Mouse (Mus musculus) lung, embryonic 16.5 days (tissue): Measurements from ENCODE around the gene Tjp3. TPM values are rescaled to one million over a fixed set of nuclear protein-coding genes. Genes with fewer than 3 reads are reported as not detected.
"Not testable (repeated sequence)": the region's sequence is repeated elsewhere in the genome, so short reads cannot be mapped to it uniquely, and the experiment has no call there.

Source experiments
- ATAC-seq: fragments of 200-750 bp; cut with Nextera tagmentation; 2 replicates; pipeline ENCODE4 v1.8.0; 2017; ENCODE audit warnings: low read depth, mild to moderate bottlenecking, moderate library complexity
- H3K27ac ChIP-seq: fragments of 300-500 bp; sonication (generic); 2 replicates; pipeline ENCODE4 v1.5.1; 2014; ENCODE audit warnings: mild to moderate bottlenecking, control low read depth, low read length
- H3K27me3 ChIP-seq: fragments of 300-500 bp; sonication (generic); 2 replicates; pipeline ENCODE4 v1.6.1; 2014; ENCODE audit warnings: low read depth, low read length, mixed read lengths; ENCODE audit not compliant: control insufficient read depth, insufficient read depth
- H3K36me3 ChIP-seq: fragments of 300-500 bp; sonication (generic); 2 replicates; pipeline ENCODE4 v1.6.1; 2014; ENCODE audit warnings: low read length; ENCODE audit not compliant: control insufficient read depth, insufficient read depth
- H3K4me1 ChIP-seq: fragments of 300-500 bp; sonication (generic); replicated peaks from 2 replicates; pipeline ENCODE4 v1.6.1; 2014; ENCODE audit warnings: low read length, mixed read lengths; ENCODE audit not compliant: control insufficient read depth, insufficient read depth
- H3K4me2 ChIP-seq: fragments of 300-500 bp; sonication (generic); 2 replicates; pipeline ENCODE4 v1.6.1; 2014; ENCODE audit warnings: low read depth, low read length, control low read depth
- H3K4me3 ChIP-seq: fragments of 300-500 bp; sonication (generic); 2 replicates; pipeline ENCODE4 v1.5.1; 2014; ENCODE audit warnings: mild to moderate bottlenecking, low read length, control low read depth
- H3K9ac ChIP-seq: fragments of 300-500 bp; sonication (generic); 2 replicates; pipeline ENCODE4 v1.6.1; 2014; ENCODE audit warnings: low read length, control low read depth
- H3K9me3 ChIP-seq: fragments of 300-500 bp; sonication (generic); 2 replicates; pipeline ENCODE4 v1.6.1; 2016; ENCODE audit warnings: low read length; ENCODE audit not compliant: control insufficient read depth
- WGBS: fragments of 180-500 bp; shearing (Covaris S2); extraction: QIAGEN DNeasy Blood & Tissue Kit; methylation state at CpG from one replicate; pipeline ENCODE4 v1.1.7; 2014; 5-methylcytosine and 5-hydroxymethylcytosine counted together
- microRNA-seq: library from miRNA; unstranded; fragments of <30 nt; microRNA quantifications from one replicate; pipeline ENCODE4, GENCODE M21; 2016
- polyA plus RNA-seq: library from polyadenylated mRNA; unstranded; fragments of >200 nt; fragmentation: Nextera tagmentation; extraction: Ambion mirVana; gene quantifications from 2 replicates; pipeline ENCODE4 v1.2.1, GENCODE M21; 2015

Gene Tjp3
- polyA plus RNA-seq, 1 experiment from 2014 or later, result 29.3 TPM

DNA sequence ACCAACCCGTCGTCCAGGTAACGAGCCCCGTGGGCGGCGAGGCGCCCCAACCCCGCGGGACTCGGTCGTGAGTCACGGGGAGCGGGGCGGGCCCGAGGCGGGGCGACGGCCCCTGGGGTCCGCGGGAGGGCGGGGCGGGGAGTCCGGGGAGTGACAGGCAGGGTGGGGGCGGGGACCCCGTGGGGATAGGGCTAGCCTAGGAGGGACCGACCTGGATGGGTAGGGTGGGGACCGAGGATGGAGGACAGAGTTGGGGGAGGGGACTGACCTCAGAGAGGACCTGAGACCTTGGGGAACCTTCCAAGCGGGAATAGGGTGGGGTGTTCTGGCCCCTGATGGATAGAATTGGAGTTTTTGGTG is 58.2 kb downstream of the Tjp3 start:
- Histone ChIP-seq H3K9ac (peak overlapping the region; percentile 82), H3K27me3 (peaks cover 28% of the 10 kb centered on the region), H3K27ac (no peak overlapping the region), H3K4me1 (peaks cover 6% of the 10 kb centered on the region), H3K36me3 (no peaks in the 10 kb centered on the region), H3K4me3 (peak overlapping the region; percentile 75), H3K4me2 (peak overlapping the region; percentile 76), H3K9me3 (no peaks in the 10 kb centered on the region)
- 2% methylated on average over 25 of the region's 28 CpGs for WGBS
- peak; percentile 75 for ATAC-seq

DNA sequence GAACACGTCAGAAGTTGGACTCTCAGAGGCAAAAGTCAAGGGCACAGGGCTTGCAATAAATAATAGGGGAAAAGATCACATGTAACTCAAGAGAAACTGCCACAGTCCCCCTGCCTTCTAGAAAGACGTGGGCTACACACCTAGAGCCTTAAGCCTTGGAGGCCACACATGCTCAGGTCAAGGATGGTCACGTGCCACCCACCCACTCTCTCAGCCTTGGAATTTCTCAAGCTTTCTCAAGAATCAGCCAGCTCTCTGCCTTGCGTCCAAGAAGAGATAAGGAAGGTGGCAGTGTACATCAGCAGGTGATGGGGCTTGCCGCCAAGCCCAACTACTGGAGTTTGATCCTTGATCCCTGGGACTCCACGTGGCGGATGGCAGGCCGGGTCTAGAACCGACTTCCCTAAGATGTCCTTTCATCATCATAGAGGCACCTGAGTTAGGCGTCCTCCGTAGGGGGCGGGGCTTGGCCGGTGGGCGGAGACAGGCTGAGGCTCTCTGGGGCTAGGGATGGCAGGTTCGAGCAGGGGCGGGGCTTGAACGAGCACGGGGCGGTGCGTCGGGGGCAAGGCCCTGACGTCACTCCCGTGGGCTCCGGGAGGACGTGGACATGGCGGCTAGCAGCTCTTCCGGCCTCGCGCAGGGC is 58.7 kb downstream of the Tjp3 start, which contains the start of gene Zfr2:
Gene Zfr2, plus strand, starts transcription at position 576 of the 646 bp plus-strand sequence.
- Histone ChIP-seq H3K27ac (no peak within 1 kb of the TSS), H3K36me3 (no peaks in the 10 kb centered on the region), H3K4me3 (peak within 1 kb of the TSS; percentile 75), H3K27me3 (peaks cover 28% of the 10 kb centered on the region), H3K4me2 (peak within 1 kb of the TSS; percentile 76), H3K9me3 (no peaks in the 10 kb centered on the region), H3K4me1 (peaks cover 6% of the 10 kb centered on the region), H3K9ac (peak within 1 kb of the TSS; percentile 82)
- ATAC-seq, result peak; percentile 93
- WGBS, result 5% methylated on average over 28 of the region's 29 CpGs

DNA sequence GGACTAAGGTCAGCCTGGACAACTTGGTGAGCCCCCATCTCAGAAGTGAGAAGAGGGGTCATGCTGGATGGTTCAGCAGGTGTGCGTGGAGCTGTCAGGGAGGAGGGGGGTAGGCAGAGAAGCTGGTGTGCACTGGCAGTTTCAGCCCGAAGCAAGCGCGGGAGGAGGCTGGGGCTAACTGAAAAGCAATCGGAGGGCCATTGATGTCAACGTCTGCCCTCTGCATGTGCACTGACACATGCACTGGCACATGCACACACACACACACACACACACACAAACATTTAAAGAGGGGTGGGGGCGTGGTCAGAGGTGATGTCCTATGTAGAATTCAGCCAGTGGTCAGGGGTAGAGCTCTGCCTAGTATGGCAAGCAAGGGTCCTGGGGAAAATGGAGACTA is 59.9 kb downstream of the Tjp3 start:
- no peak overlapping the region for H3K4me3 ChIP-seq
- H3K4me1 ChIP-seq, result peaks cover 6% of the 10 kb centered on the region
- WGBS, result 46% methylated on average over 7 of the region's 7 CpGs
- H3K36me3 ChIP-seq, result no peaks in the 10 kb centered on the region
- H3K9ac ChIP-seq, result no peak overlapping the region
- H3K27ac ChIP-seq, result no peak overlapping the region
- H3K27me3 ChIP-seq, result peaks cover 28% of the 10 kb centered on the region
- H3K9me3 ChIP-seq, result no peaks in the 10 kb centered on the region
- H3K4me2 ChIP-seq, result no peak overlapping the region
- no peak for ATAC-seq

DNA sequence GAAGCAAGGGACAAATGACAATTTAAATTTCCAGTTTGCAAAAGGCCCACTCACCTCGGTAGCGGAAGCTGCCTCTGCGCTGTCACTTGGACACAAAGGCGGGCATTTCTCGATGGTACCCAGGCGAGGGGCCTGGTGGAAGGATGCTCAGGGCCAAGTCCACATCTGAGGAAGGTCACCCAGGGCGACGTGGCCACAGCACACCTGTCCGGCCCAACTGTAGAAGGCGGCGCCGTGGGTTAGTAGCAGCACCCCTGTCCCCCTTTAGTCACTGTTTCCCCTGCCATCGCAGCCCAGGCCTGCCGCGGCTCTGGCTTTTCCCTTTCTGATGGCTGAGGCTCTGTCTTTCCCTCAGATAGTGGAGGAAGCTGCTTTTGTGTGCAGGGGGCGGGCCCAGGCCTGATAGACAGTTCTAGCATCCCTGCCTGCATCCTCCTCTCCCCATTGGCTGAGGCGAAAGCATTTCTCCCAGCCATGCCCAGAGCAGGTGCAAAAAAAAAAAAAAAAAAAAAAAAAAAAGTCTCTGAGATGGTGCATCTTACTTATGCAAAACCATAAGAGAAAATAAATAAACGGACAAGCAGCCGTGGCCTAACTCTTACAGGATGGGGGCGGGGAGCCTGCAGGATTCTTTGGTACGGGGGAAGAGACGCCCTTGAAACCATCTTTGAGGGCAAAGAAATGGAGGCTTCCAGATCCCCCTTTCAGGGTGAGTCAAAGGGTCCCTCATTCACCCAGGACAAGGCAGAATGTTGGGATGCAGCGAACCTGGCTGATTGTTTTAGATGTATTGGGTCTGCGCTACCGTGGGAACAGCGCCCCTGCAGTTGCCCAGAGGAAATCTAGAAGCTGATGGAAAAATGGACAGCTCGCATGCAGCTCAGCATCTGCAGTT is 60.7 kb downstream of the Tjp3 start, which contains the start of gene Atcay:
Gene Atcay, minus strand, starts transcription at position 396 of the 895 bp plus-strand sequence.
- 11% methylated on average over 27 of the region's 27 CpGs for WGBS
- no peak for ATAC-seq
- Histone ChIP-seq H3K9me3 (no peaks in the 10 kb centered on the region), H3K4me1 (peaks cover 6% of the 10 kb centered on the region), H3K4me3 (no peak within 1 kb of the TSS), H3K27me3 (peaks cover 28% of the 10 kb centered on the region), H3K36me3 (no peaks in the 10 kb centered on the region), H3K27ac (no peak within 1 kb of the TSS), H3K4me2 (no peak within 1 kb of the TSS), H3K9ac (no peak within 1 kb of the TSS)

DNA sequence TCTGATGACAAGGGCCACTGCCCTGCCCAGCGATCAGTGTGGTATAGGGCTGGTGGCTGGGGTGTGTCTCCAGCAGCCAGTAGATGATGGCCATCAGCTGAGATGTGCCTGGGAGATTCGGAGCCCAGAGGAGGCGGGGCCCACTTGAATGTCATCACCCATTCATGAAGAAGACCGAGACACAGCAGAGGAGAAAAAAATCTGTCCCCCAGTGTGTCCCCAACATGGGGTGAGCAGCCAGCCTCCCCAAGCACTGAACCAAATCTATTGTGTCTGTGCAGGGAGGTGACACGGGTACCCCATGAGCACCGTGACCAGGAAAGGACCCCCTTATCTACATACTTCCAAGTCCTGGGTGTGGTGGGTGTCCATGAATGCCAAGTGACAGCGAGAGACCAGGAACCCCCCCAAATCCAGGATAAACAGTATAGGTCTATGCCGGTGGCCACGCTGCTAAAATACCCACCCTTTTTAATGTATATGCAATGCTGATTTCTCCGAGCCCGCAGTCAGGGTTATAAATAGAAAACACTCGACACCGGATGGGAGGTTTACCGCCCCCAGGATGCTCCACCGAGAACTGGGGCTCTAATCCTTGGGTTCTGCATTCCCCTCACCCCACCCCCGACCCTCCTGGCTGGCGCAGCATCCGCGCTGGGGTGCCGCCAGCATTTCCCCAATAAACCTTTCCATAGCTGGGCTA is 61.5 kb downstream of the Tjp3 start:
- no peak overlapping the region for H3K9ac ChIP-seq
- no peak for ATAC-seq
- H3K36me3 ChIP-seq, result no peaks in the 10 kb centered on the region
- H3K27ac ChIP-seq, result no peak overlapping the region
- peaks cover 6% of the 10 kb centered on the region for H3K4me1 ChIP-seq
- 15% methylated on average over 20 of the region's 20 CpGs for WGBS
- H3K27me3 ChIP-seq, result peaks cover 28% of the 10 kb centered on the region
- no peak overlapping the region for H3K4me2 ChIP-seq
- H3K9me3 ChIP-seq, result no peaks in the 10 kb centered on the region
- H3K4me3 ChIP-seq, result no peak overlapping the region

DNA sequence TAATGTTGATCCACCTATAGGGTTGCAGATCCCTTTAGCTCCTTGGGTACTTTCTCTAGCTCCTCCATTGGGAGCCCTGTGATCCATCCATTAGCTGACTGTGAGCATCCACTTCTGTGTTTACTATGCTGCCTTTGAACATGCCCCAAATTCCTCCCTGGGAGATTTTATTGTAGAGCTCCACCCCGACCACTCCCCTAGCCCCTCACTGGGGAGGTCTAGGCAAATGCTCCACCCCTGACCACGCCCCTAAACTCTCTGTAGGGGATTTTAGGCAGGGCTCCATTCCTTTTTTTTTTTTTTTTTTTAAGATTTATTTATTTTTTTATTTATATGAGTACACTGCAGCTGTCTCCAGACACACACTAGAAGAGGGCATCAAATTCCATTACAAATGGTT is 67.7 kb downstream of the Tjp3 start:
- not testable (repeated sequence) for H3K4me3 ChIP-seq, H3K9ac ChIP-seq, ATAC-seq, H3K27ac ChIP-seq, H3K36me3 ChIP-seq, H3K27me3 ChIP-seq, H3K4me1 ChIP-seq, H3K4me2 ChIP-seq, H3K9me3 ChIP-seq
- 58% methylated on average over 2 of the region's 2 CpGs for WGBS

Small RNA genes within 50 kb of the gene (microRNA-seq; reads per million reads assigned to microRNA genes)
- gene Mir3057, result 5.9 reads per million, percentile 19 among the genes with 10 or more reads in this experiment

Other genes starting within 250 kb of the Tjp3 start
- gene Sgta, start 231.4 kb downstream of the Tjp3 start, polyA plus RNA-seq, result 183 and 187 TPM in 2 replicates
- gene Thop1, start 221.5 kb downstream of the Tjp3 start, polyA plus RNA-seq, result 44.2 and 45.0 TPM in 2 replicates
- gene Creb3l3, start 192.7 kb downstream of the Tjp3 start, polyA plus RNA-seq, result 0.34 and 1.0 TPM in 2 replicates
- gene Map2k2, start 185.7 kb downstream of the Tjp3 start, polyA plus RNA-seq, result 144 and 151 TPM in 2 replicates
- 31.5 and 31.6 TPM in 2 replicates for gene Zbtb7a, start 156.4 kb downstream of the Tjp3 start, polyA plus RNA-seq
- 35.5 and 41.8 TPM in 2 replicates for gene Pias4, start 123.7 kb downstream of the Tjp3 start, polyA plus RNA-seq
- gene Eef2, start 115.0 kb downstream of the Tjp3 start, polyA plus RNA-seq, result 589 and 620 TPM in 2 replicates
- 37.5 and 40.5 TPM in 2 replicates for gene Dapk3, start 108.6 kb downstream of the Tjp3 start, polyA plus RNA-seq
- not detected in 2 replicates for gene 4930442H23Rik, start 107.7 kb downstream of the Tjp3 start, polyA plus RNA-seq
- 0.11 and 0.31 TPM in 2 replicates for gene Nmrk2, start 89.5 kb downstream of the Tjp3 start, polyA plus RNA-seq
- 0.36 and 0.39 TPM in 2 replicates for gene Atcay, start 60.7 kb downstream of the Tjp3 start, polyA plus RNA-seq
- 5.0 and 6.0 TPM in 2 replicates for gene Zfr2, start 58.4 kb downstream of the Tjp3 start, polyA plus RNA-seq
- 2.9 and 3.5 TPM in 2 replicates for gene Matk, start 38.6 kb downstream of the Tjp3 start, polyA plus RNA-seq
- 202 and 210 TPM in 2 replicates for gene Mrpl54, start 24.6 kb downstream of the Tjp3 start, polyA plus RNA-seq
- 61.2 and 69.2 TPM in 2 replicates for gene Apba3, start 24.6 kb downstream of the Tjp3 start, polyA plus RNA-seq
- 41.0 and 43.1 TPM in 2 replicates for gene Pip5k1c, start 1.4 kb upstream of the Tjp3 start, polyA plus RNA-seq
- 36.6 and 37.9 TPM in 2 replicates for gene Cactin, start 29.5 kb upstream of the Tjp3 start, polyA plus RNA-seq
- gene Tbxa2r, start 37.1 kb upstream of the Tjp3 start, polyA plus RNA-seq, result 18.6 and 19.6 TPM in 2 replicates
- 0.05 and 0.10 TPM in 2 replicates for gene Gipc3, start 51.7 kb upstream of the Tjp3 start, polyA plus RNA-seq
- 90.6 and 93.2 TPM in 2 replicates for gene Hmg20b, start 58.9 kb upstream of the Tjp3 start, polyA plus RNA-seq
- gene Mfsd12, start 65.9 kb upstream of the Tjp3 start, polyA plus RNA-seq, result 13.7 and 13.9 TPM in 2 replicates
- 2.0 and 2.2 TPM in 2 replicates for gene 4930404N11Rik, start 74.2 kb upstream of the Tjp3 start, polyA plus RNA-seq
- gene Fzr1, start 86.9 kb upstream of the Tjp3 start, polyA plus RNA-seq, result 95.4 and 105 TPM in 2 replicates
- 71.4 and 73.1 TPM in 2 replicates for gene Dohh, start 92.8 kb upstream of the Tjp3 start, polyA plus RNA-seq
- gene Gm48551, start 92.9 kb upstream of the Tjp3 start, polyA plus RNA-seq, result 3.0 and 3.1 TPM in 2 replicates
- gene Gm48552, start 97.4 kb upstream of the Tjp3 start, polyA plus RNA-seq, result 1.2 and 1.7 TPM in 2 replicates
- gene Smim24, start 101.5 kb upstream of the Tjp3 start, polyA plus RNA-seq, result 7.9 and 9.0 TPM in 2 replicates
- 92.5 and 106 TPM in 2 replicates for gene Nfic, start 164.1 kb upstream of the Tjp3 start, polyA plus RNA-seq
- gene Celf5, start 191.1 kb upstream of the Tjp3 start, polyA plus RNA-seq, result 0.40 and 0.67 TPM in 2 replicates
- gene Ncln, start 204.8 kb upstream of the Tjp3 start, polyA plus RNA-seq, result 82.9 and 83.6 TPM in 2 replicates
- 2.8 and 4.1 TPM in 2 replicates for gene S1pr4, start 208.6 kb upstream of the Tjp3 start, polyA plus RNA-seq
- gene Gna15, start 232.6 kb upstream of the Tjp3 start, polyA plus RNA-seq, result 1.8 and 2.2 TPM in 2 replicates